Mouse (Mus musculus): Measurements from ENCODE around the gene Npc1l1.

- 0 out of 2 replicates have a peak, but pooled peaks have one; percentile 7 for TF ChIP-seq CTCF (IDR thresholded peaks at IDR 0.05; ENCODE audit: borderline replicate concordance, control insufficient read depth, extremely low read depth, insufficient read depth, low read length, poor library complexity)
- no peak for TF ChIP-seq POLR2A (IDR thresholded peaks at IDR 0.05; ENCODE audit: control insufficient read depth, extremely low read depth, insufficient read depth, low read length, poor library complexity)
Measured at GRCm38 (mm10) chr11:6199410-6200086, 30.4 kb downstream of the Npc1l1 start, which contains the start of gene A730071L15Rik.

Measured in thymus, adult 2 months (tissue).